Mouse (Mus musculus) embryonic facial prominence, embryonic 14.5 days (tissue): ENCODE data around the gene Serbp1. TPM values are rescaled to one million over a fixed set of nuclear protein-coding genes. Genes with fewer than 3 reads are reported as not detected.

Experiments used
- ATAC-seq: fragments of 200-750 bp; cut with Nextera tagmentation; 2 replicates; pipeline ENCODE4 v1.8.0; 2017; ENCODE audit warnings: low read depth, moderate number of reproducible peaks, moderate TSS enrichment
- DNase-seq: peaks from one replicate; pipeline ENCODE4 v3.0.0-alpha.2; 2015; ENCODE audit warnings: low spot score
- H3K27ac ChIP-seq: fragments of 300-500 bp; sonication (generic); replicated peaks from 2 replicates; pipeline ENCODE4 v1.5.1; 2014; ENCODE audit warnings: low read depth, mild to moderate bottlenecking, low read length, moderate library complexity
- H3K27me3 ChIP-seq: fragments of 300-500 bp; sonication (generic); replicated peaks from 2 replicates; pipeline ENCODE4 v1.6.1; 2014; ENCODE audit warnings: low read length; ENCODE audit not compliant: control insufficient read depth, insufficient read depth
- H3K36me3 ChIP-seq: fragments of 300-500 bp; sonication (generic); 2 replicates; pipeline ENCODE4 v1.6.1; 2014; ENCODE audit warnings: low read length, mixed read lengths; ENCODE audit not compliant: control insufficient read depth, insufficient read depth
- H3K4me1 ChIP-seq: fragments of 300-500 bp; sonication (generic); 2 replicates; pipeline ENCODE4 v1.6.1; 2014; ENCODE audit warnings: antibody characterized with exemption, low read length; ENCODE audit not compliant: control insufficient read depth, insufficient read depth
- H3K4me2 ChIP-seq: fragments of 300-500 bp; sonication (generic); 2 replicates; pipeline ENCODE4 v1.6.1; 2014; ENCODE audit warnings: low read depth, mild to moderate bottlenecking, low read length, moderate library complexity, mixed read lengths
- H3K4me3 ChIP-seq: fragments of 300-500 bp; sonication (generic); 2 replicates; pipeline ENCODE4 v1.5.1; 2014; ENCODE audit warnings: low read depth, mild to moderate bottlenecking, low read length
- H3K9ac ChIP-seq: fragments of 300-500 bp; sonication (generic); 2 replicates; pipeline ENCODE4 v1.6.1; 2014; ENCODE audit warnings: low read depth, mild to moderate bottlenecking, low read length, moderate library complexity, mixed read lengths
- H3K9me3 ChIP-seq: fragments of 300-500 bp; sonication (generic); 2 replicates; pipeline ENCODE4 v1.6.1; 2016; ENCODE audit warnings: low read length; ENCODE audit not compliant: control insufficient read depth
- WGBS: fragments of 180-500 bp; shearing (Covaris S2); extraction: QIAGEN DNeasy Blood & Tissue Kit; methylation state at CpG from one replicate; pipeline ENCODE4 v1.1.7; 2014; 5-methylcytosine and 5-hydroxymethylcytosine counted together
- polyA plus RNA-seq: library from polyadenylated mRNA; unstranded; fragments of >200 nt; fragmentation: Nextera tagmentation; extraction: Ambion mirVana; gene quantifications from 2 replicates; pipeline ENCODE4 v1.2.1, GENCODE M21; 2014

Gene Serbp1
- polyA plus RNA-seq, 1 experiment from 2014 or later: 426 TPM

DNA sequence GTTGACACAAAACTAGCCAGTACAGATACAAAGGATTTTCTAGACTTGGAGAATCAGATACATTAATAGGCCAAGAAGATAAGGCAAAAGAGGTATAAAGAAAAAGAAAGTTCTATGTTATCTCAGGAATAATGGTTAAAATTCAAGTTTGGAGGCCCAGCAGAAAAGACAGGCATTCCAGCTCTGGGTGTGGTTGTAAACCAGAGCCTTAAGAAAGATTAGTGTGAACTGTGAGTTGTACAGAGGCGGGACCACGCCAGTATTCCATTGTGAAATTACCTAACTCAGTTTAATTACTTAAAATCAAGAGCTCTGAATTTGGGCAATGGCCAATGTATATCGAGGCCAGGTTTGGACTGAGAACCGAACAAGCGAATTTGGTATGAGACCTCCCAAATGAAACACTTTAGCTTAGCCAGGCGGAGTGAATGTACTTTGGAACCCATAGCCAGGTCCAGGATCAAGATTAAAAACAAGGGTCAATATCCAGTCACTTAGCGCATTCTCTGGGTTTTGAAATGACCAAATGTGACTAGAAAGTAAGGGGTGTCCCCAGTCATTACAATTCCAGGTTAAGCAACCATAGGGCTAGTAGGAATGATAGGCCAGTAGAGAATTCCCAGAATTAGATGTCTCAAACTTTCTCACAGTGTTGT lies 5.9 kb downstream of the Serbp1 start:
- 89% methylated on average over 7 of the region's 7 CpGs for WGBS

DNA sequence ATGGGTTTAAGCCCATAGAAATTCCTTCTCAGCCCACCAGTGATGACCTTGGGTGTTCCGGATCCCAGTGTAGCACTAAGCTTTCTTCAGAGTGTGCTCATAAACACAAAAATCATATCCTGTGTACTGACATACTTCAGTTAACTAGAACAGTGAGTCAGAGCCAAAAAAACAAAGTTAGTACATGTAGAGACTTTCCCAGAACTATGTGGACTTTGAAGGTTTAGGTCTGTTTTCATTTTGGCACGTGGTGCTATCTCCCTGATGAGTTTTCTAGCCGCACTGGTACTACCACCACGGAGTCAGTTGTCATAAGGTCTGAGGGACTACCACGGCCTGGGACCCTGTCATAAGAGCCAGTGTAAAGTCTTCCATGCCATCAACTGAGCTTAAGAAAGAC lies 6.5 kb downstream of the Serbp1 start:
- Histone ChIP-seq H3K4me3 (no peak overlapping the region), H3K27me3 (no peaks in the 10 kb centered on the region), H3K27ac (no peak overlapping the region), H3K4me2 (no peak overlapping the region), H3K9ac (no peak overlapping the region), H3K4me1 (no peaks in the 10 kb centered on the region), H3K36me3 (no peaks in the 10 kb centered on the region), H3K9me3 (no peaks in the 10 kb centered on the region)
- no peak for ATAC-seq
- no peak for DNase-seq
- 78% methylated on average over 5 of the region's 5 CpGs for WGBS

More for the DNA sequence above, 5.9 kb downstream of the Serbp1 start:
- no peak for DNase-seq
- Histone ChIP-seq H3K9me3 (no peaks in the 10 kb centered on the region), H3K4me1 (no peaks in the 10 kb centered on the region), H3K36me3 (no peaks in the 10 kb centered on the region), H3K27ac (no peak overlapping the region), H3K4me3 (no peak overlapping the region), H3K9ac (no peak overlapping the region), H3K27me3 (no peaks in the 10 kb centered on the region), H3K4me2 (no peak overlapping the region)
- ATAC-seq: no peak

- WGBS: 82% methylated on average over 4 of the region's 4 CpGs
- H3K36me3 ChIP-seq: no peaks in the 10 kb centered on the region
Observed at GRCm38 (mm10) chr6:67251095-67251494, 13.1 kb downstream of the Serbp1 start.

GRCm38 (mm10) chr6:67264935-67265334 lies 27.0 kb downstream of the Serbp1 start:
- no peaks in the 10 kb centered on the region for H3K27me3 ChIP-seq
- ATAC-seq (no peak), DNase-seq (no peak)
- H3K4me3 ChIP-seq: no peak overlapping the region
- no peaks in the 10 kb centered on the region; the same call in none of the 2 replicates for H3K4me1 ChIP-seq
- H3K9me3 ChIP-seq: no peaks in the 10 kb centered on the region
- no peak overlapping the region for H3K9ac ChIP-seq
- no peak overlapping the region for H3K27ac ChIP-seq
- H3K4me2 ChIP-seq: no peak overlapping the region
- 86% methylated on average over 7 of the region's 7 CpGs for WGBS
- no peaks in the 10 kb centered on the region for H3K36me3 ChIP-seq

More at GRCm38 (mm10) chr6:67251095-67251494, 13.1 kb downstream of the Serbp1 start:
- DNase-seq (no peak), ATAC-seq (no peak)
- Histone ChIP-seq H3K4me2 (no peak overlapping the region), H3K27ac (no peak overlapping the region), H3K4me3 (no peak overlapping the region), H3K9ac (no peak overlapping the region), H3K27me3 (no peaks in the 10 kb centered on the region), H3K4me1 (no peaks in the 10 kb centered on the region), H3K9me3 (no peaks in the 10 kb centered on the region)

- no peaks in the 10 kb centered on the region for H3K9me3 ChIP-seq
- ATAC-seq (peak; percentile 54), DNase-seq (peak; percentile 43)
- peaks cover 3% of the 10 kb centered on the region for H3K4me1 ChIP-seq
- no peaks in the 10 kb centered on the region for H3K36me3 ChIP-seq
- peak overlapping the region; percentile 100 for H3K4me3 ChIP-seq
- H3K4me2 ChIP-seq: peak overlapping the region; percentile 68
- peak overlapping the region; percentile 67 for H3K27ac ChIP-seq
- no peaks in the 10 kb centered on the region for H3K27me3 ChIP-seq
- H3K9ac ChIP-seq: peak overlapping the region; percentile 59
- 0% methylated on average over 23 of the region's 23 CpGs for WGBS
Observed at GRCm38 (mm10) chr6:67266159-67266657, 28.2 kb downstream of the Serbp1 start.

- Histone ChIP-seq H3K4me1 (peaks cover 3% of the 10 kb centered on the region), H3K36me3 (peaks cover 5% of the 10 kb centered on the region), H3K27me3 (no peaks in the 10 kb centered on the region), H3K27ac (peak overlapping the region; percentile 92), H3K9ac (peak overlapping the region; percentile 99), H3K4me3 (peak overlapping the region; percentile 100), H3K9me3 (no peaks in the 10 kb centered on the region), H3K4me2 (peak overlapping the region; percentile 84)
- DNase-seq: peak; percentile 99
- under 1% methylated on average over 54 of the region's 68 CpGs for WGBS
- peak; percentile 100 for ATAC-seq
Observed at GRCm38 (mm10) chr6:67266664-67267407, 28.9 kb downstream of the Serbp1 start.

DNA sequence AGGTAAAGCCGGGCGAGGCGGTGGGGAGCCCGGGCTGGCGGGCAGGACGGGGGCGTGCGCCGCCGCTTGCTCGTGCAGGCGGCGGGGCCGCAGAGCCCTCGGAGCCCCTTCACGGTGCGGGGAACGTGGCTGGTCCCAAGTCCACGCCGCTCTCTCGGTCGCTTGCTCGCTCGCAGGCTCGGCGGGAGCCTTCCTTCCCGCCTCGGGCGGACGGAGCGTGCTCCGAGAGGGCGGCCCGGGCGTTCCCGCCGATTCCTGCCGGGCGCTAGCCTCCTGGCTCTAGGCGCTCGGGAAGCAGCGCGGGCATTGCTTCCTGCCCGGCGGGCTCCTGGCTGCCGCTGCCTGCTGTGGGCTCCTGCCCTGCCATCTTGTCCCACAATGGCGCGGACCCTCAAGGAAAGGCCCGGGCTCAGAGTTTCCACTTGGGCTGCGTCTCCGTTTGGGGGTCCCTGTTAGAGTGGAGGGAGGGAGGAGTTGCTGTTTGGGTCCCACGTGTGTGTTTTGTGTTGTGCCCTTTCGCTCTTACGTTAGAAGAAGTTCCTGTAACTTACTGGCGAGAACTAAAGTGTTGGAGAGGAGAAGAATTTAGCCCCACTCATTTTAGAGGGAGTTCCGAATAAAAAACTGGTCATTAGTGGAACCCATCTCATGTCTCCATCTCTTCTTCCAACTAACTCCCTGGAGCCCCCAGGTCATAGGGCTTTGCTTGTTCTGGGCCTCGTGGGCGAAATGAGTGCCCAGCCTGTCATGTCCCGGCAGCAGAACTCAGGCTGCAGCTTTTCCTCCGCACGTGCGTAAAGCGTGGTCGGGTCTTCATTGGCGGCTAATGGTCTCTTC lies 29.6 kb downstream of the Serbp1 start:
- H3K4me1 ChIP-seq: peaks cover 3% of the 10 kb centered on the region
- DNase-seq: peak; percentile 52
- ATAC-seq: peak; percentile 6
- WGBS: 0% methylated on average over 22 of the region's 65 CpGs
- H3K9me3 ChIP-seq: no peaks in the 10 kb centered on the region
- peak overlapping the region; percentile 99 for H3K9ac ChIP-seq
- peaks cover 12% of the 10 kb centered on the region for H3K36me3 ChIP-seq
- peak overlapping the region; percentile 100 for H3K4me3 ChIP-seq
- H3K27ac ChIP-seq: peak overlapping the region; percentile 92
- H3K27me3 ChIP-seq: no peaks in the 10 kb centered on the region
- peak overlapping the region; percentile 84 for H3K4me2 ChIP-seq

GRCm38 (mm10) chr6:67268245-67268612 lies 30.3 kb downstream of the Serbp1 start:
- no peak overlapping the region for H3K27ac ChIP-seq

More at GRCm38 (mm10) chr6:67268245-67268612, 30.3 kb downstream of the Serbp1 start:
- Histone ChIP-seq H3K4me1 (peaks cover 3% of the 10 kb centered on the region), H3K36me3 (peaks cover 17% of the 10 kb centered on the region), H3K9me3 (no peaks in the 10 kb centered on the region), H3K9ac (peak overlapping the region; percentile 99), H3K4me2 (peak overlapping the region; percentile 84), H3K27me3 (no peaks in the 10 kb centered on the region), H3K4me3 (peak overlapping the region; percentile 100)
- DNase-seq (no peak), ATAC-seq (no peak)
- 0% methylated on average over 2 of the region's 2 CpGs for WGBS
